In the genomic region with DNA sequence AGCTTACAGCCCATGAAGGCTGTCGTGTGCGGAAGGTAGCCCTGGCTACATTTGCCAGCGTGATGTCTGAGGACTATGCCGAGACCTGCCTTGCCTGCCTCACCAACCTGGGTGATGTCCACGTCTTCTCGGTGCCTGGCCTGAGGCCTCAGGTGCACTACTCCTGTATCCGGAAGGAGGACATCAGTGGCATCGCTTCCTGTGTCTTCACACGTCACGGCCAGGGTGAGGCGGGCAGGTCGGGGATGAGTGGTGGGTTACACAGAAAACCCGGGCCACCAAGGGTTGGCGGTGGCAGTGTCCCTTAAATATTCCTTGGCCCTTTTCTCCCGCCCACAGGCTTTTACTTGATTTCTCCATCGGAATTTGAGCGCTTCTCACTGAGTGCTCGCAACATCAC, we compare ENCODE assay signal across 9 mouse cellular contexts. TPM values are rescaled to one million over a fixed set of nuclear protein-coding genes. Genes with fewer than 3 reads are reported as not detected.
DNase-seq lines count a peak whose midpoint lies in the region.
"Had no signal": no experiment of that assay in that cellular context is flagged by ENCODE, and none has a peak within 500 bp of the region (broad histone marks: within the 10 kb centered on the region; RNA-seq: fewer than 3 reads in every experiment).

No protein-coding gene starts in this region.

- peak; percentile 15 for DNase-seq in cerebellum, adult 11-12 months
- no peak for DNase-seq in cerebellum, adult 9-11 months
- DNase-seq in heart, adult 11 months: peak; percentile 89
- no peak for DNase-seq in heart, postnatal 25 days (ENCODE audit: low spot score)
- DNase-seq in testis, postnatal 10 days (ENCODE audit: low spot score): peak; percentile 38
- no peak for DNase-seq in testis, postnatal 14 days (ENCODE audit: low spot score)
- DNase-seq: adrenal gland, adult 2 months; cerebellum, adult 18-20 months; heart, postnatal 14 days had no signal

- intact Hi-C loops in heart, postnatal 25 days (cut with DNase I): no loop called here

RNA-seq across cellular contexts. Expression of gene Llgl1, which starts 12.5 kb away (rescaled TPM):
- 10 to 100 TPM; 11.4 to 12.3 TPM for total RNA-seq in heart, postnatal 25 days (2021)

RNA-seq across cellular contexts. Expression of gene Flii, which starts 15.0 kb away (rescaled TPM):
- total RNA-seq in heart, postnatal 25 days (2021): 100 to 1,000 TPM; 112 to 120 TPM

RNA-seq across cellular contexts. Expression of gene Mief2, which starts 16.2 kb away (rescaled TPM):
- total RNA-seq in heart, postnatal 25 days (2021): 10 to 100 TPM; 31.6 to 32.9 TPM

Comparison
In these comparisons a context has a peak if more than half of its experiments do, and no peak if none do; other contexts are left out.
1. DNase-seq: peak in cerebellum, adult 11-12 months (single experiment), heart, adult 11 months (single experiment) and testis, postnatal 10 days (single experiment); none in cerebellum, adult 9-11 months (single experiment), heart, postnatal 25 days (single experiment) and testis, postnatal 14 days (single experiment).